Mouse (Mus musculus) left cerebral cortex, postnatal 14 days (tissue): ENCODE results near the gene Hoxa2. TPM values are rescaled to one million over a fixed set of nuclear protein-coding genes. Genes with fewer than 3 reads are reported as not detected.

Experiments
- DNase-seq, 2 experiments: peaks; one replicate each; pipeline ENCODE4 v3.0.0; 2021 to 2022; ENCODE audit warnings: low spot score in 2 of 2, mixed read lengths in 1 of 2
- intact Hi-C: fragments of 180-260 bp; cut with DNase I; formaldehyde crosslinking; loops from one replicate; pipeline ENCODE4 v1.15.1; 2025
- total RNA-seq, 2 experiments: library from RNA; stranded (reverse); gene quantifications; 2 replicates each; pipeline ENCODE4 v1.2.3; 2021

Hoxa2 gene
- total RNA-seq, 2 experiments from 2014 or later, result not detected

- no peak for DNase-seq
- intact Hi-C loops, result no loop called here
Observed at GRCm38 (mm10) chr6:52157466-52158275, 7.0 kb downstream of the Hoxa2 start.

- intact Hi-C loops, result no loop called here
Observed at GRCm38 (mm10) chr6:52156551-52157200, 8.0 kb downstream of the Hoxa2 start.

GRCm38 (mm10) chr6:52155471-52155870 is 9.2 kb downstream of the Hoxa2 start:
- no peak for DNase-seq
- intact Hi-C loops, result no loop called here

More at GRCm38 (mm10) chr6:52156551-52157200, 8.0 kb downstream of the Hoxa2 start:
- no peak for DNase-seq

GRCm38 (mm10) chr6:52154044-52154443 is 10.6 kb downstream of the Hoxa2 start:
- no peak for DNase-seq
- intact Hi-C loops, result no loop called here

- no peak for DNase-seq
- intact Hi-C loops, result no loop called here
Observed at GRCm38 (mm10) chr6:52153270-52153669, 11.4 kb downstream of the Hoxa2 start.

GRCm38 (mm10) chr6:52152226-52153193 is 12.1 kb downstream of the Hoxa2 start:
- DNase-seq, result no peak
- intact Hi-C loops, result no loop called here

GRCm38 (mm10) chr6:52151571-52151970 is 13.1 kb downstream of the Hoxa2 start:
- DNase-seq, result no peak
- intact Hi-C loops, result no loop called here

- no peak for DNase-seq
- intact Hi-C loops, result no loop called here
Observed at GRCm38 (mm10) chr6:52150401-52150966, 14.1 kb downstream of the Hoxa2 start.

GRCm38 (mm10) chr6:52139115-52139514 is 25.5 kb downstream of the Hoxa2 start:
- no peak for DNase-seq

GRCm38 (mm10) chr6:52138576-52138975 is 26.1 kb downstream of the Hoxa2 start:
- intact Hi-C loops, result no loop called here

More at GRCm38 (mm10) chr6:52139115-52139514, 25.5 kb downstream of the Hoxa2 start:
- intact Hi-C loops, result no loop called here

GRCm38 (mm10) chr6:52137841-52138535 is 26.6 kb downstream of the Hoxa2 start:
- no peak for DNase-seq
- intact Hi-C loops, result no loop called here

More at GRCm38 (mm10) chr6:52138576-52138975, 26.1 kb downstream of the Hoxa2 start:
- DNase-seq, result no peak

- no peak for DNase-seq
- intact Hi-C loops, result no loop called here
Observed at GRCm38 (mm10) chr6:52123673-52124072, 41.0 kb downstream of the Hoxa2 start.

- intact Hi-C loops, result no loop called here
- DNase-seq, result no peak
Observed at GRCm38 (mm10) chr6:52121173-52121572, 43.5 kb downstream of the Hoxa2 start.

- intact Hi-C loops, result no loop called here
Observed at GRCm38 (mm10) chr6:52118903-52119635, 45.6 kb downstream of the Hoxa2 start.

GRCm38 (mm10) chr6:52115899-52116298 is 48.7 kb downstream of the Hoxa2 start:
- DNase-seq, result no peak
- intact Hi-C loops, result no loop called here

More at GRCm38 (mm10) chr6:52118903-52119635, 45.6 kb downstream of the Hoxa2 start:
- peak in 1 of 2 experiments; percentile 7 for DNase-seq
